Comparison of ENCODE assay signal across 8 mouse cellular contexts in genomic region chr14:54640946-54641304, GRCm38 (mm10). TPM values are rescaled to one million over a fixed set of nuclear protein-coding genes. Genes with fewer than 3 reads are reported as not detected.
A peak's percentile ranks its signal among the peaks of the same experiment; 100 is the strongest.
DNase-seq lines count a peak whose midpoint lies in the region; ATAC-seq and TF ChIP-seq lines count a peak whose summit lies in the region.

Gene Gm17606, plus strand, starts transcription at chr14:54640952.

- TF ChIP-seq CTCF in kidney, adult 2 months (conservative IDR thresholded peaks at IDR 0.05; ENCODE audit: insufficient read depth, insufficient read length, low read depth, low read length) = no peak
- no peak for TF ChIP-seq CTCF in bone marrow, adult 2 months (IDR thresholded peaks at IDR 0.05; ENCODE audit: control insufficient read depth, insufficient read depth, low read length)

- no peaks in the 10 kb centered on the region for H3K4me1 ChIP-seq in kidney, adult 2 months (ENCODE audit: control insufficient read depth, insufficient read depth, low read length)
- H3K4me1 ChIP-seq in bone marrow, adult 2 months (ENCODE audit: control insufficient read depth, insufficient read depth, low read length) = peaks cover 2% of the 10 kb centered on the region; the same call in 1 of the 2 replicates
- peaks cover 18% of the 10 kb centered on the region for H3K4me1 ChIP-seq in hindbrain, embryonic 12.5 days
- peaks cover 18% of the 10 kb centered on the region for H3K4me1 ChIP-seq in midbrain, embryonic 12.5 days

- H3K4me3 ChIP-seq in kidney, adult 2 months (ENCODE audit: insufficient read depth, low read depth, low read length) = peak within 1 kb of the TSS; percentile 67
- peak within 1 kb of the TSS; percentile 93 for H3K4me3 ChIP-seq in bone marrow, adult 2 months (replicated peaks; ENCODE audit: control insufficient read depth, low read depth, low read length)
- peak within 1 kb of the TSS; percentile 70 for H3K4me3 ChIP-seq in hindbrain, embryonic 12.5 days
- peak within 1 kb of the TSS; percentile 73 for H3K4me3 ChIP-seq in midbrain, embryonic 12.5 days

- 1% methylated on average over 27 of the region's 28 CpGs for WGBS in kidney, adult 2 months
- under 1% methylated on average over 28 of the region's 28 CpGs for WGBS in bone marrow, adult 2 months
- WGBS in hindbrain, embryonic 12.5 days = 1% methylated on average over 27 of the region's 28 CpGs
- WGBS in midbrain, embryonic 12.5 days = under 1% methylated on average over 28 of the region's 28 CpGs

- no peak for TF ChIP-seq POLR2A in kidney, adult 2 months (IDR thresholded peaks at IDR 0.05; ENCODE audit: low read depth, low read length)
- no peak for TF ChIP-seq POLR2A in bone marrow, adult 2 months (IDR thresholded peaks at IDR 0.05; ENCODE audit: borderline replicate concordance, control insufficient read depth, low read depth, low read length)

- no peaks in the 10 kb centered on the region for H3K27me3 ChIP-seq in kidney, adult 2 months (replicated peaks; ENCODE audit: control insufficient read depth, insufficient read depth, low read length)
- H3K27me3 ChIP-seq in hindbrain, embryonic 12.5 days = no peaks in the 10 kb centered on the region
- H3K27me3 ChIP-seq in midbrain, embryonic 12.5 days = no peaks in the 10 kb centered on the region

- H3K9me3 ChIP-seq in hindbrain, embryonic 12.5 days (replicated peaks) = no peaks in the 10 kb centered on the region
- no peaks in the 10 kb centered on the region for H3K9me3 ChIP-seq in midbrain, embryonic 12.5 days

- H3K27ac ChIP-seq in kidney, adult 2 months (ENCODE audit: insufficient read depth, low read depth, low read length) = no peak within 1 kb of the TSS
- H3K27ac ChIP-seq in bone marrow, adult 2 months (ENCODE audit: control insufficient read depth, insufficient read depth, low read depth, low read length, poor library complexity) = no peak within 1 kb of the TSS; the same call in 1 of the 2 replicates
- H3K27ac ChIP-seq in hindbrain, embryonic 12.5 days = peak within 1 kb of the TSS; percentile 87
- H3K27ac ChIP-seq in midbrain, embryonic 12.5 days (replicated peaks) = peak within 1 kb of the TSS; percentile 92

- no peak for DNase-seq in kidney, adult 2 months
- DNase-seq in kidney, adult 8-10 months = no peak
- no peak for DNase-seq in adrenal gland, adult 2 months
- DNase-seq in urinary bladder, postnatal 10 days (ENCODE audit: low spot score) = no peak
- no peak for DNase-seq in thymus, postnatal 0 days (ENCODE audit: low spot score)

- H3K36me3 ChIP-seq in kidney, adult 2 months (ENCODE audit: control insufficient read depth, insufficient read depth, low read length) = peaks cover 8% of the 10 kb centered on the region
- peaks cover 65% of the 10 kb centered on the region for H3K36me3 ChIP-seq in hindbrain, embryonic 12.5 days
- H3K36me3 ChIP-seq in midbrain, embryonic 12.5 days = peaks cover 71% of the 10 kb centered on the region

- peak within 1 kb of the TSS; percentile 91 for H3K9ac ChIP-seq in hindbrain, embryonic 12.5 days
- peak within 1 kb of the TSS; percentile 86 for H3K9ac ChIP-seq in midbrain, embryonic 12.5 days (replicated peaks)

- peak within 1 kb of the TSS; percentile 87 for H3K4me2 ChIP-seq in hindbrain, embryonic 12.5 days (replicated peaks)
- H3K4me2 ChIP-seq in midbrain, embryonic 12.5 days (replicated peaks) = peak within 1 kb of the TSS; percentile 91

- ATAC-seq in hindbrain, embryonic 12.5 days (ENCODE audit: low FRiP score) = no peak
- ATAC-seq in midbrain, embryonic 12.5 days (ENCODE audit: low FRiP score, low read depth) = no peak

RNA-seq across cellular contexts. Expression of gene Gm17606, which starts in this region (rescaled TPM):
- polyA plus RNA-seq in kidney, adult 2 months (2012; rRNA removed) = not detected in 2 replicates
- polyA plus RNA-seq in bone marrow, adult 2 months (2011; ENCODE audit: insufficient read depth, insufficient read length, low replicate concordance, missing spikeins) = not detected in 2 replicates
- not detected in 2 replicates for polyA plus RNA-seq in hindbrain, embryonic 12.5 days (2016; fragmentation: Nextera tagmentation; extraction: Ambion mirVana)
- polyA plus RNA-seq in midbrain, embryonic 12.5 days (2016; fragmentation: Nextera tagmentation; extraction: Ambion mirVana) = not detected in 2 replicates
- total RNA-seq in adrenal gland, adult 2 months (2021) = not detected
- polyA plus RNA-seq in adrenal gland, adult 2 months (2012; rRNA removed) = not detected in 2 replicates
- polyA plus RNA-seq in thymus, postnatal 0 days (2015; fragmentation: Nextera tagmentation; extraction: Ambion mirVana) = not detected in 2 replicates

Comparison
In these comparisons a context has a peak if more than half of its experiments do, and no peak if none do; other contexts are left out.
1. H3K27ac ChIP-seq: peak in hindbrain, embryonic 12.5 days (single experiment) and midbrain, embryonic 12.5 days (single experiment); none in kidney, adult 2 months (single experiment) and bone marrow, adult 2 months (single experiment).
2. Peak in every context shown above with its lines, with median percentiles within 50 percentile points of each other: H3K4me3 ChIP-seq.